Mouse (Mus musculus) telencephalon, adult 2 months (tissue): ENCODE results near the gene Tenm4.
A peak's percentile ranks its signal among the peaks of the same experiment; 100 is the strongest.

Source experiments
- DNase-seq: peaks from one replicate; pipeline ENCODE4 v3.0.0-alpha.2; 2011; ENCODE audit warnings: low read depth, low spot score

The Tenm4 gene

DNA sequence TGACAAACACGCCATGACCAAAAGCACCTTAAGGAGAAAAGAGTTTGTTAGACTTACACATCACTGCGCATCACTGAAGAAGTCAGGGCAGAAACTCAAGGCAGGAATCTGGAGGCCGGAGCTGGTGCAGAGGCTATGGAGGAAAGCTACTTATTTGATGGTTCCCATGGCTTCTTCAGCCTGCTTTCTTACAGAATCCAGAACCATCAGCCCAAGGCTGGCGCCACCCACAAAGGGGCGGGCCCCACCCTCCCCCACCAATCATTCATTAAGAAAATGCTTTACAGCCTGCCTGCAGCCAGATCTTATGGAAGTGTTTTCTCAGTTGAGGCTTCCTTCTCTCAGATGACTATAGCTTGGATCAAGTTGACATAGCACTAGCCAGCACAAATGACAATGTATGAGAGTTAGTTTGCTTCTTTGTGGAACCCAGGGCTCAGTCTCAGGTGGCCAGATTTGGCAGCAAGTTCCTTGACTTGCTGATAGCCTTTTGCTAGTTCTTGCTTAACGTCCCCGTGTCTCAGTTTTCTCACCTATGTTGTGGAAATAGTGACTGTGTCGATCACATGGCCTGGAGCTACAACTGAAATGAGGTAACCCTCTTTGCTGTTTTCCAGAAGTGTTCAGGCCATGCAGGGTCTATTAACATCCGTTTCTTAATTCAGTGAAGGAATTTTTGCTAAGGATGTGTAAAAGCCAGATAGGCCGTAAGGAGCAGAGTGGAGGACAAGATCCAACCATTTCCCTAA is 32.9 kb downstream of the Tenm4 start:
- no peak for DNase-seq

DNA sequence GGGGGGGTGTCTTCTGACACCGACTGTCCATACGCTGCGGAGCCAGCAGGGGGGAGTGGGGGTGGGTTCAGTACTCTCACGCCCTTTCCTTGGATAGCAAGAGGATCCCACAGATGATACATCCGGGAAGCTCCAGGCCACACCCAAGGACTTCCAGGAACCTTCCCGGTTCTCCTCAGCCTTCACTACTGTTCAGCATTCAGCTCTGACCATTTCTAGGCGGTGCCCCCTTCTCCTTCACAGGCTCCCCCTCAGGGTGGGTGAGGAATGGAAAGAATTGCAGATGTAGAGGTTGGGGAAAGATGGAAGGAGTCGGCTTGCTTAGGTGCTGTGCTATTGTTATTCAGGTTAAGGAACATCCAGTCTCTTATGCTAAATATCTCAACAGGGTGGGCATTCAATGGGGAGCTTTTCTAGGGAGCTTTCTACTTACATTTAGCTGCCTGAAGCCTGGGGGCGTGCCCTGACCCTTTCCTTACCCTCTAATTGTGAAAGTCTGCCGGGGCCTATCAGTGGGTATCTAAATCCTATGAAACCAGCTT is 33.8 kb downstream of the Tenm4 start:
- DNase-seq = no peak

DNA sequence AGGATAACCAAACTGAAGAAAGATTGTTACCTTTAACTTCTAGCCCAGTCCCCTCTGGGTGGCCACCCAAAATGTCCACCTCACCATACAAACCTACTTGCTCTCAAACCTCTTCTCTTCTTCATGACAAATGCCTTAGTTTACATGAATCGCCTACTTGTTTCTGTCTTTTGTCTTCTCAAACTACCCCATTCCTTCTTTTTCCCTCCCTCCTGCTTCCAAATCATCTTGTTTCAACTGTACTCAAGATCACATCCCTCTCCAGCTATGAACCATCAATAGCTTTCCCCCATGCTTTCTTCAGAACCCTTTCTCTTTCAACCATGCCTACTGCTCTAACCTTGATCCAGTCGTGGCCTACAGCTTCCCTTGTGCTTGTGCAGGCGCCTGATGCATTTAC is 36.0 kb downstream of the Tenm4 start:
- no peak for DNase-seq

DNA sequence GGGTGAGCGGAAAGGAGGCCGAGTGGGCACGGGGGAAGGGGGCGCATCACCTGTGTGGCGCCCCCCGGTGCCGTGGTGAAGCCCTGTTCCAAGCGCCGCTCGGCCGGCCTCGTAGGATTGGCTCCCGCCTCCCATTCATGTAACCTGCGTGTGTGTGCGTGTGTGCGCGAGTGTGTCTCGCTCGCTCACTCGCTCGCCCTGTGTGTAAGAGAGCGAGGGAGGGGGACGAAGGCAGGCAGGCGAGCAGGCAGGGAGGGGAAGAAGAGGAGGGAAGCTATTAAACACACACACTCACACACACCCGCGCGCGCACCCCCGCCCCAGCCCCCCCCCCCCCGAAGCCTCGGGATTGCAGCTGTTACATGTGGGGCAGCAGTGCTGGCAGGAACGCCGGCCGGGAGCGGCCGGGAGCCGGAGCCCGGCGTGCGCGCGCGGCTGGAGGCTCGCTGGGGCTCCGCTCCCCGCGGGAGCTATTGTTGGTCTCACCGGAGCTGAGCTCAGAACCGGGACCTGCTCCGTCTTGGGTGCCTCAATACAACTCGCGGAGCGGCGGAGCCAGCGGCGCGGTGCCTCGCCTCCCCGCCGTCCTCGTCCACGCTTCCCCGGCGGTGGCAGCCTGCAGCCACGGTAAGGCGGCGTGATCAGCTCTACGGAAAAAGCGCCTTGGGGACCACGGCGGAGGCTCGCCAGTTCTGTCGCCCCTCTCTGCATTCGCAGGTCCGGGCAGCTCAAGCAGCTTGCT is 38.9 kb downstream of the Tenm4 start:
- no peak for DNase-seq

DNA sequence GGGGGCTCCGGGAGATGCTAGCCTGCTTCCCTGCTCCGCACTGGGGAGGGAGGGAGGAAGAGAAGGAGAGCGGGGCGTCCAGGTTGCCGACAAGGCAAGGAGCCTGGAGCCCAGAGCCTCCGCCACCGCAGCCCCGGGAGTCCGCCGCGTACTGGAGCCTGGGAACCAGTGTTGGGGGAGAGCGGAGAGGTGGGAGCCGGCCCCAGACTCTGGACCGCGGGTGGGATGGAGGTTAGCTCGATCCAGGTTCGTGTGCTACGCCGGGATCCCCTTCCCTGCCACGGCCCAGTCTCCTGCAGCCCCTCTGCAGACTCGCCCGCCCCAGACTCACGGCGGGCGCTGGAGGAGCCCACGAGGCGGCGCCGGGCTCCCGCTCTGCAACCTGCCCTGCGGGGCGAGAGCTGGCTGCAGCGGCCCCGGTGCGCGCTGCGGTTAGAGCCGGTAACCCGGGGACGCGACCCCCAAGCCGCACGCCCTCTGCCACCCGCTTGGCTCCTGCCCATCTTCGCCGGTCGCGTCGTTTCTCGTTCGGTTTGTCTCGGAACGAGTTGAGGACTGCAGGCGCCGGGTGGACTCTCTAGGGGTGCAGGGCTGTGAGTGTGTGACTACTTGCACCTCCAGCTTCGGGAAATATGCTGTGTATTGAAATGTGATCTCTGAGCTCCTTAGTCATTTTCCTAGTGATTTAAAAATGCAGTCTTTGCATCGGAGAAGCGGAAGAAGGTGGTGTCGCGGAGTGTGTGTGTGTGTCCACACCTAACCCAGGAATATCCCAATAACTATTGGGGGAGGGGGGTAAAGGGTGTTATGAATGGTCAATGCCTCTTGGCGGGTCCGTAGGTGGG is 39.7 kb downstream of the Tenm4 start:
- DNase-seq = no peak

DNA sequence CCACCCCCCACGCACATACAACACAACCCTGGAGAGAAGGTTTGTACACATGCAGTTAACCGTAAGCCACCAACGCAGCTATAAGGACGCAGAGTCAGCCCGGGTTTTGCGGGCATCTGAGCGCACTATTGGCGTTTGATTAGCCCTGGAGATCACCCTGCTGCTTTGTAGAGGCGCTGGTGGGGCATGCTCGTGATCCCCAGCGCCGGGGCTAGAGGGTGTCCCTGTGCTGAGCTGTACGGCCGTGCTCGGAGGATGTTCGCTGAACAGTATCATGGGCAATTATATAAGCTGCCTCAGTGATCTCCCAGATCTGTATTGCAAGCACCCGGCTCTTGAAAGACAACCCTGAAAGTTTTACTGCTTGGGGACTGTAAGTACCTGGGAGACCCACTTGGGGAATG is 40.6 kb downstream of the Tenm4 start:
- no peak for DNase-seq

DNA sequence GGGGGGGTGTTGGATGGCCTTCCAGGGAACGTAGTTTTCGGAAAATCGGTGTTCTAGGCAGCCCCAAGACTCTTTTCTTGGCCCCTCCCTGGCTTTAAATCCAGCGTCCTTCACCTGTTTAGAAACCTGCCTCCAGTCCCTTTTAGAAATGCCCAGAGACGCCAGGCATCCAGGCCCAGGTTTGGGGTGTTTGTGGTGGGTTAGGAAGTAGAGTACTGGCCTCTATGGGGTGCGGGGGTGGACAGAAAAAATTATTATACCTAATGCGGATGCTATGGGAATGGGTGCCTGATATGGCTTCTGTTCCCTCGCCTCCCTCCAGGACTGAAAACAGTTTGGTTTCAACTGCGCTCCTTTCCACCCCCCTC is 41.2 kb downstream of the Tenm4 start:
- DNase-seq = no peak

DNA sequence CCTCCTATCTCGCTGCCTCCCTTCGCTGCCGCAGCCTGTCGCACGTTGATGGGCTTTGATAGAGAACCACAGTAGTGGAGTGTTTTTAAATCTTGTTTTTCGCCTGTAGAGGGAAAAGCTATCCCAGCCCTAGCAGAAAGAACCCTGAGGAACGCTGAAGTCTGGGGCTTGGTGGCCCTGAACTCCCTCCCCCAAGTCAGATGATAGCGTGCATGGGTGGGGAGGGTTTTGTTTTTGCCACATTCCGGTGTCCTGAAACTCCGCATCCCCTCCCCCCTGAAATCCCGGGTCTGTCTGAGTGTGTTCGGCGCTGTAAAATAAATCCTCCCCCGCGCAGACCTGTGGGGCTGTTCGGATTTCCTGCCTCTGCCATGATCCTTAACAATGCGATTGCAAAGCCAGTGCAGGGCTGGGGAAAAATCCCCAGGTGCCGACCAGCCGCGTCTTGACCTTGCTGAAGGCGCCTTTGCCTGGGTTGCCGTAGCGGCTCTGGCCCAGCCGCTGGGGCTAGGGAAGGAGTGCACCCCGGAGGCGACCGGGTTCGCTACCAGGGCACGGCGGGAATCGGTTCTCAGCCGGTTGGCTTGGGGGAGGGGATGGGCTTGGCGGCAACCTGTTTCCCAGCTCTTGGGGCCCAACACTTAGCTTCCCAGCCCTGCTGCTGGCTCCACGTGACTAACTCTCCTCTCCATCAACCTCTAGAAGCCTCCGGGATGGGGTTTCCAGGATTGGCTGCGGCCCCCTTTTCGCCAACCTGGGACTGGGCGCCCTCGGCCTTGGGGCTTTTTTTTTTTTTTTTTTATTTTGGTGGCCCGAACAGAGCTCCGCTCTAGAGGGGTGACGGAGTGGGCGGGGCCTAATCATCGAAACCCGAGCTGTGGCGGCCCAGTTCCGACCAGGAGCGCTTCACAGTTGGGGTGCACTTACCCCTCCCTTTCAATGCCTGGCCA is 41.8 kb downstream of the Tenm4 start:
- DNase-seq = peak; percentile 62

DNA sequence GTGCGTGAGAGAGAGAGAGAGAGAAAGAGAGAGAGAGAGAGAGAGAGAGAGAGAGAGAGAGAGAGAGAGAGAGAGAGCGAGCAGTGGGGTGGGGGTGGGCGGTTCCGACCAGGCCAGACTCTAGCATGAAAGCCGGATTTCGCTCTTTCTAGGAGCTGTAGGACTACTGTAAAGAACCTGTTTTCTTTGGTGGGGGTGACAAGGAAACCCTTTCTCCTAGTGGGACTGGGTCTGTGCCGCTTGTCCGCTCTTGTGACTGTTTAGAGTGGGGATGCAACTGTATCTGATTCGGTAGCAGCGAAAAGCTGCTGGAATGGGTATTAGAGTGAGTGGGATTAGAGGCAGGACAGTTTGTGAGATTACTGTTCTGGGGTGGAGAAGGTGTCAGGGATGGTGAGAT is 42.7 kb downstream of the Tenm4 start:
- no peak for DNase-seq

DNA sequence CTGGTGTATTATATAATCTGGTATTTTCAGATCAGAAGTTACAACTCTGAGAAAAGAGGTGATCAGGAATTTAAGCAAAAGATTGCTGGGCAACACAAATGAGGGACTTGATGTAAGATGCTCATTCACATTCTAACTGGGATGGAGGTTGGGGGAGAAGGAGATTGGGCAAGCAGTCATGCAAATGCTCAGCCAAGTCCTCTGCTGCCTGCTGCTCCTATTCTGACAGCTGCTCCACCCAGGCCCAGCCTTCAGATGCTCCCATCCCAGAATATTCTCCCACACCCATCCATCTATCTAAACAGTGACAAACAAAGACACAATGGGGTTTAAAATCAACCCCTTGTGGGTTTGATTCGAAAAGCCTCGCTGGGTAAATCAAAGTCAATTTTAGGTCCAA is 43.8 kb downstream of the Tenm4 start:
- DNase-seq = no peak

DNA sequence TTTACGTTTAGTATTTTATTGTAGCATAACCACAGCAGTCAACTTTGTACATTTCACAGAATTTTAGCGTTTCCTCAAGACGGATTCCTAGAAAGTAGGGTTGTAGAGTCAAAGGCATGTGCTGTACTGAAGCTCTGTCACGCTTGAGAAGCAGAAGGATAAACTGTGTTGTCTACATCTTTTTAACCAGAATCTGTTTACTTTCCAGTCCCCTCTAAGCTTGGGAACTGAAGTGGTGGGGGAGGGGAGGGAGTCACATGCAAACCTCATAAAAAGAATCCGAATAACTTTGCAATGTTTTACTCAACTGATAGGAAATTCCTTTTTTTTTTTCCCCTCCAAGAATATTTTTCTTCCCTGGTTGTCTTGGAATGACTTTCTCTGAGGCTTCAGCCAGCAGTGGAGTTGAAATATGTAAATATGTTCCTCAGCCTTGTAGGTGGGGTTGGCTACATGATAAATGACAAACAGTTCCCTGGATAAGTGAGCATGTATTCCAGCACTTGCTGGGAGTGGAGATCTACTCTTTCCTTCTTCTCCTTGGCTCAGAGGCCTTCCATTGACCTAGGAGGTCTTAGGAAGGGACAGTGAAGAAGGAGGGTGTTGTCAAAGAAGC is 45.0 kb downstream of the Tenm4 start:
- no peak for DNase-seq

DNA sequence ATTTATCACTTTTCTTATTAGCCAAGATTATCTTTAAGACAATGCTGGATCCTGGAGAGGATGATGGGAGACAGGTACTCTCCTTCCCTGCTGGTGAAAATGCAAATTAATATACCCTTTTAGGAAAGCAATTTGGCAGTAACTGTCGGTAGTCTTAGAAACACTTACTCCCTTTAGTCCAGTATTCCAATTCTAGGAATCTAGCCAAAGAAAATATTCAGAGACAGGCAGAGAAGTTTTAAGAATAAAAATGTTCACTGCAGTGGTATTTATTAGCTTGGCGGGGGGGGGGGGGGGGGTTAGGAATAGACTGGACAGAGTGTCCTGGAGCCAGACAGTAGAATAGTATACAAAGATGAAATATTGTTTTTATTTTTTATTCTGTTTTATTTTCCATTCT is 48.3 kb downstream of the Tenm4 start:
- no peak for DNase-seq

DNA sequence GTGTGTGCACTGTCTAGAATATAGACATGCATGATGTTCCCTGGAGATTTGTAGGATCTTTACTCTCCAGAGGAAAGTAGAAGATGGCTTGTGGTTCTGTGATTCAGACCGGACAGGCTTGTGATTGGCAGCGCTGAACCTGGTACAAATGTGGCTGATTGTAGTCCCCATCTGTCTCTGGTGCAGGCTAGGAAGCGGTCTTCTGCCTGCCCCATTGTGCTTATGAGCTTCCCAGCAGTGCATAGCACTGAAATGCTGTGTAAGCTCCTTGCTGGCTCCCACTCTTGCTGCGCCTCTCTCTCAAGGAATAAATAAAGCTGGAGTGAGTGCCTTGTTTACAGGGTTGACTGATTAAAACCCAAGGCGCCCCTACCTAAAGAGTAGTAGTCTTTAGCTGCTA is 49.6 kb downstream of the Tenm4 start:
- DNase-seq = no peak

DNA sequence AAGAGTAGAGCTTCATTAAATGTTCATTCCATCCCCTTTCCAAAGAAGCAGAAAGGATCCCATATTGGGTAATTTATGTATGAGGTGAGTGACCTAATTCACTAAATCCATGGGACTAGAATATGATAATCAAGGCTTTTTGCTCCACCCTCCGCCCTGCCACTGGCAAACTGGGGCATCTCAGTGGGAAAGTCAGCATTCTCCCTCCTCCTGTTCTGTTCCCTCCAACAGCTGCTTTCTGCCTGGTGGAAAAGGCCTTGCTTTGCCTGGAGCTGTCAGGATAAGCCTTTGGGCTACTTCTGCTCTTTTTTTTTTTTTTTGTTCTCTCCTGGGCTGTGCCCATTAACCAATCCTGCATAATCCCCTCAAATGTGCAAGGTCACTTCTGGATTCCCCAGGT is 51.5 kb downstream of the Tenm4 start:
- no peak for DNase-seq

DNA sequence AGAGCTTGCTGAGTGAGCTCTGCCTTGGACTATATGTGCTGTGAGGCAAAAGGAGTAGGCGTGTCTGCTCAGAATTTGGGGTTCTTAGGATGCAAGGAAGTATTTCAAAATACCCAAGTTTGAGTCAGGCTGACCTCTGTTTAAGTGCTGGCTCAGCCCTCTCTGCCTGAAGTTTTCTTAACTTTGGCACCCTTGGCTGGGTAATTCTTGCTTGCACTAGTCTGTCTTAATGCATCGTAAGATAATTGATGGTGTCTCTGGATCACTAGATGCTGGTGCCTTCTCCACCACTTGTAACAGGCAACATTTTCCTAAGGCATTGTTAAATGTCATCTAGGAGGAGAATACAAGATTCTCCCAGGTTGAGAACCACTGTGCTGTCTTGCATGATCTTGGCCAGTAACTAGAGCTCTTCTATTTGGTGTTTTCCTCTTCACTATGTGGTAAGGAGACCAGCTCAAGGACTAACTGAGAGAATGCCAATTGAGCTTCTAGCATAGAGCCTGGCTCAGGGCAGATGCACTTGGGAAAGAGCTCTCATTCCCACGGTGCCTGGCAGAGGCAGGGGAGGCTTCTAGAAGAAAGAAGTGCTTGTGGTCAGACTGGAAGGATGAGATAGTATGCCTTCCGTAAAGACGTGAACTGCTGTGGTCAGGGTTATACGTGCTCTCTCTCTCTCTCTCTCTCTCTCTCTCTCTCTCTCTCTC is 57.7 kb downstream of the Tenm4 start:
- no peak for DNase-seq

DNA sequence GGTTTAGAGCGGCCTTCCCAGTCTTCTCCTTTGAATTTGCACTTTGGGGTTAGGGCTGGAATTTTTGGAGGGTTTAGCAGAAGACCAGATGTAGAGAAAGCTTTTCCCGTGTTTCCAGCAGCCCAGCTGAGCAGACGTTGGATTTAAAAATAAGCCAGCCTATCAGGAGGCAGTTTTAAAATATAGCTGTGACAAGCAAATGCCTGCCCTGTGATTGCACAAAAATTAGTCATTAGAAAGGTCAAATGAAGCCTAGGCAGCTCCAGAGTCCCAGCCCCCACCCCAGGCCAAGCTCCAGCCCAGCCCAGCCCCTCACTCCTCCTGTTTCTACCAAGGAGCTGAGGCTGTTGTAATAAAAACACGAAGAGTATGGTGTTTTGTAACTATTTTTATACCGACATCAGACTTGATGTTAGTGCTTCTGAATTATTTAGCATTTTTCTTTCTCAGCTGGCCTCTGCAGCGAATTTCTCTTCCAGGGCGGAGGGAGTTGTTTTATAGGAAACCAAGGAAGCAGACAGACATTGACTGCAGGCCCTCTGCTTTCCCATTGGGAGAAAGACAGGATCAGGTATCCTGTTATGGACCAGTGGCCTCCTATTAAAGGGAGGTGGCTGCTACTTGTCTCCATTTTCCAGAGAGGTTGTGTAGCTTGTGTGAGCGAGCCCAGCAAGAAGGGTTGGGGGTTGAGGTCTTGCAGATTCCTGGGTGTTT is 59.1 kb downstream of the Tenm4 start:
- DNase-seq = peak; percentile 74

DNA sequence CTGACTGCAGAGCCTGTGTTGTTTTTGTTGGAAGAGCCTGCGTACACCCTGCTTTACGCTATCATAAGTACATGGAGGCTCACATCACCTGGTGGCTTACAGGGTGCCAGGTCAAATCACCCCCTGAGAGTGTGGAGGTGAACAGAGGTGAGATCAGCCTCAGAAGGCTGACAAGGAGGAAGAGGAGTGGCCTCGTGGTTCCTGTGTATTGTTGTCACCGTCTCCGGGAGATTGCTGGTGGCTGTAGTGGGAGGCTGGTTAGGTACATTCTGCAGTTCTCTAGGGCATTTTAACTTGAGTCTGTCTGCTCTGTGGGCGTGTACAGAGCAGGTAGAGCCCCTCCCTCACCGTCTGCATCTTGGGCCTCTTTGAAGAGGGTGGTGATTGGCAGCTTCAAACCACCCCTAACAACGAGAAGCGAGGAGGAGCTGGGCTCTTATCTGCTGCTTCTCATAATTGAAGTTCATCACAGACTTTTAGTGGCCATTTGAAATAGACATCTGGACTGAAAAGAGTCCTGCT is 59.7 kb downstream of the Tenm4 start:
- DNase-seq = no peak

DNA sequence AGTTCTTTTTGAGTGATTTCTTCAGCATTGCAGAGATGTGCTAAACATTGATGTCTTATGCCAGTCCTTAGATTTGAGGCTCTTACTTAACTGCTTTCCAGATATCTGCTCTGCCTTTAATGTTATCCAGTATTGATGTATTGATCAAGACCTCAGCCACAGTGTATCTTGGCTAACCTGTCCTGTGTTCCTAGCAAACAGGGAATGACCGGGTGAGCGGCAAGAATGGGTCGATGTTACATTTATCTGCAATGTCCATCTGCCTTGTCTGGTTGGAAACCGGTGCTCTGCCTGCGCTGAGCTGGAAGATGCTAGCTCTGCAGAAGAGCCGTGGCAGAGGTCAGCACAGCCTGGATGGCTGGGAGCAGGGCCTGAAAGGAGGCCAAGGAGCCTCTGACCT is 64.8 kb downstream of the Tenm4 start:
- DNase-seq = no peak

DNA sequence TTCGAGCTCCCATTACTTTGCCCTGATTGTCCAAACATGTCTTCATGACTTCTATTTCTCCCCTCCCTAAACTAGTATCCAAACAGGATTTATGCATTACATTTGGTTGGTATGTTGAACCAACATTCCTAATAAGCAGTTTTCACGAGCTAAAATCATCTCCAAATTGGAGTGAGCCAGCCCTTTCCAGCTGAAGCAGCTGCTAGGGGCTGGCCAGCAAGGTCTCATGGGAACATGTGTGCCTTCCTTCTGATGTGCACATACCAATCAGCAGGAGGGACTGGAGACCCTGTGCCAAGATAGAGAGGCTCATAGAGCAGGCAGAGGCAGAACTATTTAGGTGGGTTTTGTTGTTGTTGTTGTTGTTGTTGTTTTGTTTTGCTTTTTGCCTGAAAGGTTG is 69.6 kb downstream of the Tenm4 start:
- DNase-seq = no peak
